8 mouse cellular contexts compared by ENCODE assay signal in genomic region chr1:185328721-185329610, GRCm38 (mm10). TPM values are rescaled to one million over a fixed set of nuclear protein-coding genes. Genes with fewer than 3 reads are reported as not detected.
DNase-seq lines count a peak whose midpoint lies in the region; ATAC-seq and TF ChIP-seq lines count a peak whose summit lies in the region.

Gene Iars2 (minus strand): TSS chr1:185329396.

- TF ChIP-seq CTCF in bone marrow macrophage, adult 2 months (IDR thresholded peaks at IDR 0.05; ENCODE audit: low read depth, low read length): no peak
- TF ChIP-seq CTCF in embryonic fibroblast, embryonic 13.5 days (IDR thresholded peaks at IDR 0.05; ENCODE audit: borderline replicate concordance, insufficient read depth, low read length): no peak
- TF ChIP-seq CTCF in liver, adult 2 months (IDR thresholded peaks at IDR 0.05; ENCODE audit: low read depth, low read length): no peak

- H3K4me2 ChIP-seq in kidney, embryonic 16.5 days (replicated peaks; ENCODE audit: low read depth, low read length): peak within 1 kb of the TSS; percentile 69
- H3K4me2 ChIP-seq in myocyte (ENCODE audit: low read depth): peak within 1 kb of the TSS; percentile 96

- H3K9ac ChIP-seq in kidney, embryonic 16.5 days (replicated peaks; ENCODE audit: low read length): peak within 1 kb of the TSS; percentile 98
- peak within 1 kb of the TSS; percentile 95 for H3K9ac ChIP-seq in liver, adult 2 months (ENCODE audit: low read depth, low read length)

- H3K36me3 ChIP-seq in heart, embryonic 10.5 days: peaks cover 32% of the 10 kb centered on the region
- H3K36me3 ChIP-seq in kidney, embryonic 16.5 days (ENCODE audit: insufficient read depth, low read length): peaks cover 18% of the 10 kb centered on the region
- H3K36me3 ChIP-seq in liver, adult 2 months (ENCODE audit: control insufficient read depth, insufficient read depth, low read length): peaks cover 28% of the 10 kb centered on the region
- peaks cover 17% of the 10 kb centered on the region for H3K36me3 ChIP-seq in myocyte (ENCODE audit: control insufficient read depth, insufficient read depth)
- H3K36me3 ChIP-seq in splenic B cell, adult 2 months (ENCODE audit: control insufficient read depth, insufficient read depth, low read length, poor library complexity, severe bottlenecking): peaks cover 4% of the 10 kb centered on the region

- peak within 1 kb of the TSS; percentile 98 for H3ac ChIP-seq in myocyte (ENCODE audit: control insufficient read depth, insufficient read length)

- H3K4me1 ChIP-seq in bone marrow macrophage, adult 2 months (ENCODE audit: control insufficient read depth, insufficient read depth, low read length): peaks cover 13% of the 10 kb centered on the region
- H3K4me1 ChIP-seq in embryonic fibroblast, embryonic 13.5 days (ENCODE audit: control insufficient read depth, insufficient read depth, low read length): no peaks in the 10 kb centered on the region
- H3K4me1 ChIP-seq in heart, embryonic 10.5 days: peaks cover 20% of the 10 kb centered on the region
- peaks cover 27% of the 10 kb centered on the region; the same call in 1 of the 2 replicates for H3K4me1 ChIP-seq in kidney, embryonic 16.5 days (ENCODE audit: insufficient read depth, low read length)
- peaks cover 6% of the 10 kb centered on the region; the same call in 1 of the 2 replicates for H3K4me1 ChIP-seq in liver, adult 2 months (ENCODE audit: control insufficient read depth, insufficient read depth, low read length)

- no peaks in the 10 kb centered on the region; the same call in 1 of the 2 replicates for H3K79me2 ChIP-seq in liver, adult 2 months (ENCODE audit: control insufficient read depth, insufficient read depth, low read length)
- peaks cover 15% of the 10 kb centered on the region for H3K79me2 ChIP-seq in myocyte (ENCODE audit: control insufficient read depth, insufficient read depth)

- peak; percentile 96 for DNase-seq in A20 (ENCODE audit: low read depth, low spot score)
- DNase-seq in heart, embryonic 10.5 days (ENCODE audit: low spot score): peak; percentile 97
- peak; percentile 70 for DNase-seq in liver, adult 2 months (ENCODE audit: extremely low read depth, low read depth, low spot score)
- peak; percentile 89 for DNase-seq in splenic B cell, adult 2 months (ENCODE audit: low read depth, low spot score)

- H3K27ac ChIP-seq in bone marrow macrophage, adult 2 months (ENCODE audit: insufficient read depth, low read depth, low read length): peak within 1 kb of the TSS; percentile 62
- H3K27ac ChIP-seq in embryonic fibroblast, embryonic 13.5 days (ENCODE audit: insufficient read depth, low read length): peak within 1 kb of the TSS; percentile 63
- peak within 1 kb of the TSS; percentile 96 for H3K27ac ChIP-seq in heart, embryonic 10.5 days
- peak within 1 kb of the TSS; percentile 95 for H3K27ac ChIP-seq in kidney, embryonic 16.5 days (ENCODE audit: low read length)
- H3K27ac ChIP-seq in liver, adult 2 months (replicated peaks; ENCODE audit: insufficient read depth, low read depth, low read length): peak within 1 kb of the TSS; percentile 88

- H3K27me3 ChIP-seq in heart, embryonic 10.5 days (ENCODE audit: insufficient read depth, poor library complexity, severe bottlenecking): no peaks in the 10 kb centered on the region
- H3K27me3 ChIP-seq in kidney, embryonic 16.5 days (ENCODE audit: insufficient read depth, low read length): no peaks in the 10 kb centered on the region
- H3K27me3 ChIP-seq in liver, adult 2 months (ENCODE audit: control insufficient read depth, insufficient read depth, low read length): no peaks in the 10 kb centered on the region
- no peaks in the 10 kb centered on the region for H3K27me3 ChIP-seq in myocyte (ENCODE audit: control insufficient read depth, insufficient read depth, insufficient read length)
- no peaks in the 10 kb centered on the region for H3K27me3 ChIP-seq in splenic B cell, adult 2 months (ENCODE audit: control insufficient read depth, insufficient read depth, low read length, poor library complexity, severe bottlenecking)

- TF ChIP-seq POLR2A in bone marrow macrophage, adult 2 months (IDR thresholded peaks at IDR 0.05; ENCODE audit: borderline replicate concordance, low read depth, low read length): no peak
- TF ChIP-seq POLR2A in embryonic fibroblast, embryonic 13.5 days (IDR thresholded peaks at IDR 0.05; ENCODE audit: low read depth, low read length): peak; percentile 83
- peak; percentile 55 for TF ChIP-seq POLR2A in liver, adult 2 months (IDR thresholded peaks at IDR 0.05; ENCODE audit: extremely low read depth, insufficient read depth, low read length)
- TF ChIP-seq POLR2A in myocyte (IDR thresholded peaks at IDR 0.05; ENCODE audit: insufficient read length, low read depth): peak; percentile 85

- ATAC-seq in kidney, embryonic 16.5 days (ENCODE audit: low FRiP score, low TSS enrichment): peak; percentile 88

- H3K4me3 ChIP-seq in bone marrow macrophage, adult 2 months (ENCODE audit: insufficient read depth, low read length): peak within 1 kb of the TSS; percentile 89
- peak within 1 kb of the TSS; percentile 66 for H3K4me3 ChIP-seq in embryonic fibroblast, embryonic 13.5 days (ENCODE audit: insufficient read depth, low read length)
- peak within 1 kb of the TSS; percentile 86 for H3K4me3 ChIP-seq in heart, embryonic 10.5 days
- H3K4me3 ChIP-seq in kidney, embryonic 16.5 days (ENCODE audit: low read length): peak within 1 kb of the TSS; percentile 97
- peak within 1 kb of the TSS; percentile 97 for H3K4me3 ChIP-seq in liver, adult 2 months (ENCODE audit: insufficient read depth, low read depth, low read length)
- H3K4me3 ChIP-seq in myocyte: peak within 1 kb of the TSS; percentile 62

- H3K9me3 ChIP-seq in heart, embryonic 10.5 days: no peaks in the 10 kb centered on the region
- no peaks in the 10 kb centered on the region for H3K9me3 ChIP-seq in kidney, embryonic 16.5 days (ENCODE audit: low read length)

- under 1% methylated on average over 76 of the region's 76 CpGs for WGBS in heart, embryonic 10.5 days
- under 1% methylated on average over 72 of the region's 76 CpGs for WGBS in kidney, embryonic 16.5 days
- WGBS in liver, adult 2 months: under 1% methylated on average over 76 of the region's 76 CpGs

TF ChIP-seq in myocyte, 11 proteins besides CTCF, POLR2A, EP300 and RAD21:
- peak; percentile 70 for TF ChIP-seq POLR2AphosphoS2 (IDR thresholded peaks at IDR 0.05; ENCODE audit: insufficient read length, low read depth)
- no peak for TF ChIP-seq SRF (IDR thresholded peaks at IDR 0.05; ENCODE audit: control insufficient read depth, insufficient read length, low read depth)
- no peak for TF ChIP-seq MYOG (IDR thresholded peaks at IDR 0.05; ENCODE audit: control insufficient read depth in 1 of 3, insufficient read depth in 1 of 3, insufficient read length in 2 of 3, low read depth in 2 of 3)
- TF ChIP-seq MAX (IDR thresholded peaks at IDR 0.05; ENCODE audit: low read depth): no peak
- no peak for TF ChIP-seq MYOD1 (IDR thresholded peaks at IDR 0.05; ENCODE audit: control insufficient read depth in 1 of 3, insufficient read length in 2 of 3, low read depth in 2 of 3)
- TF ChIP-seq REST (IDR thresholded peaks at IDR 0.05; ENCODE audit: insufficient read depth, insufficient read length): no peak

RNA-seq across cellular contexts. Expression of gene Iars2, which starts in this region (rescaled TPM):
- 16.2 and 17.1 TPM in 2 replicates for polyA plus RNA-seq in bone marrow macrophage, adult 2 months (2012; ENCODE audit: insufficient read depth, insufficient read length, missing spikeins)
- 42.9 and 48.4 TPM in 2 replicates for polyA plus RNA-seq in embryonic fibroblast, embryonic 13.5 days (2011; ENCODE audit: insufficient read length, low read depth, missing spikeins)
- polyA plus RNA-seq in heart, embryonic 10.5 days (2016; fragmentation: Nextera tagmentation; extraction: Ambion mirVana): 31.7 and 43.8 TPM in 2 replicates
- polyA plus RNA-seq in kidney, embryonic 16.5 days (2015; fragmentation: Nextera tagmentation; extraction: Ambion mirVana): 34.2 and 35.2 TPM in 2 replicates
- 25.8 and 33.2 TPM in 2 replicates for total RNA-seq in liver, adult 2 months (2014; rRNA removed)
- polyA plus RNA-seq in liver, adult 2 months (2012; rRNA removed): 20.1 and 20.8 TPM in 2 replicates
- 16.2 TPM for polyA plus RNA-seq in myocyte (2012; fragmentation: generic; extraction: Trizol)

Comparison
In these comparisons a context has a peak if more than half of its experiments do, and no peak if none do; other contexts are left out.
1. Peak in every context shown above with its lines: DNase-seq, ATAC-seq, H3K4me3 ChIP-seq and H3K27ac ChIP-seq.